Mouse (Mus musculus) gastrocnemius, postnatal 4 days (tissue): ENCODE results near the gene Lnx2. TPM values are rescaled to one million over a fixed set of nuclear protein-coding genes. Genes with fewer than 3 reads are reported as not detected.

Experiments used
- DNase-seq, 2 experiments: peaks; one replicate each; pipeline ENCODE4 v3.0.0; 2021 to 2022; ENCODE audit warnings: low spot score in 2 of 2, mixed read lengths in 2 of 2
- total RNA-seq, 2 experiments: library from RNA; stranded (reverse); gene quantifications; 2 replicates each; pipeline ENCODE4 v1.2.3; 2021

Lnx2 gene
- total RNA-seq, 2 experiments from 2014 or later: 8.2 to 8.7 TPM

GRCm38 (mm10) chr5:147021546-147022265 lies 54.7 kb downstream of the Lnx2 start:
- no peak for DNase-seq

GRCm38 (mm10) chr5:147020579-147020978 lies 55.8 kb downstream of the Lnx2 start:
- DNase-seq: no peak

GRCm38 (mm10) chr5:147018761-147019160 lies 57.6 kb downstream of the Lnx2 start:
- DNase-seq: no peak

- DNase-seq: no peak
Measured at GRCm38 (mm10) chr5:147017526-147017925, 58.9 kb downstream of the Lnx2 start.

GRCm38 (mm10) chr5:147016622-147017021 lies 59.8 kb downstream of the Lnx2 start:
- DNase-seq: no peak

GRCm38 (mm10) chr5:147015191-147015590 lies 61.2 kb downstream of the Lnx2 start:
- DNase-seq: no peak

GRCm38 (mm10) chr5:147013845-147014244 lies 62.5 kb downstream of the Lnx2 start:
- DNase-seq: no peak

- DNase-seq: no peak
Measured at GRCm38 (mm10) chr5:147011333-147011732, 65.1 kb downstream of the Lnx2 start.

GRCm38 (mm10) chr5:147003303-147003702 lies 73.1 kb downstream of the Lnx2 start:
- no peak for DNase-seq

GRCm38 (mm10) chr5:147001312-147001711 lies 75.1 kb downstream of the Lnx2 start:
- no peak for DNase-seq

GRCm38 (mm10) chr5:146998802-146999201 lies 77.6 kb downstream of the Lnx2 start:
- no peak for DNase-seq

GRCm38 (mm10) chr5:146996812-146997211 lies 79.6 kb downstream of the Lnx2 start:
- DNase-seq: no peak

- DNase-seq: no peak
Measured at GRCm38 (mm10) chr5:146994973-146995372, 81.4 kb downstream of the Lnx2 start.

GRCm38 (mm10) chr5:146993509-146993908 lies 82.9 kb downstream of the Lnx2 start:
- peak in 1 of 2 experiments; percentile 36 for DNase-seq

- DNase-seq: no peak
Measured at GRCm38 (mm10) chr5:146989051-146989450, 87.3 kb downstream of the Lnx2 start.

GRCm38 (mm10) chr5:146987588-146987987 lies 88.8 kb downstream of the Lnx2 start:
- DNase-seq: no peak

GRCm38 (mm10) chr5:146985725-146986433 lies 90.5 kb downstream of the Lnx2 start:
- no peak for DNase-seq

GRCm38 (mm10) chr5:146983216-146983615 lies 93.2 kb downstream of the Lnx2 start:
- peak in 1 of 2 experiments; percentile 45 for DNase-seq

GRCm38 (mm10) chr5:146981376-146981775 lies 95.0 kb downstream of the Lnx2 start:
- no peak for DNase-seq

- no peak for DNase-seq
Measured at GRCm38 (mm10) chr5:146974781-146975123, 101.6 kb downstream of the Lnx2 start.

- no peak for DNase-seq
Measured at GRCm38 (mm10) chr5:146973858-146974780, 102.3 kb downstream of the Lnx2 start.

GRCm38 (mm10) chr5:146973353-146973752 lies 103.0 kb downstream of the Lnx2 start:
- DNase-seq: no peak
